Mouse (Mus musculus): ENCODE measurements at regions not wholly inside any gene's neighbourhood (a gene's known extent, or its start where the extent isn't known, plus 50 kb on each side); places are given as distances from the start of the nearest gene placed in this dataset.

DNA sequence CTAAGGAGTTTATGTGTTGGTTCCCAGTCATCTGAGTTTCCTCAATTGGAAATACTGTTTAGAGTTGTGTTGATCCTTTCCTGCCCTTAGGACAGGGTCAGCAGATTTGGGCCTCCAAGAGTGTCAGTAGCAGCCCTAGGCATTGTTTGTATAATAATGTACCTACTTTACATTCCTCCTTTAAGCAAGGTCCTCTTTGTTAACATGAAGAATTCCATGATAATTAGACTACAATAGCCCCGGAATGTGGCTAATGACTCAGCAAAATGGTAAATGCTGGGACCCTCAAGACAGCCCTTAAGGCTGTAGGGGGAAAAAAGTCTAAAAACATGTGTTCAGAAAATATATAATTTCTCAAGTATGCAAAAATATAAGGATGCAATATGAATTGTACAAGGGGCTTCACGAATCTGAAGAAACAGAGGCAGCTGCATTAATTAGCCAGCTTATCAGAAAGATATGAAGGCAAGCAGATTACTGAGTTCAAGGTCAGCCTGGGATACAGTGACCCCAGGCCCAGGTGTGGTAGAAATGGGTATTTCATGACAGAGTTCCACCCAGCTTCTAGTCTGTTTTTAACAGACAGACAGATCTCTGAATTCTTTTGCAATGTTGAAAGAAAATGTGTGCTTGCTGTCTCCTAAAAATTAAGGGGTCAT, 80.1 kb upstream of the Ptprk start:
- ATAC-seq (ENCODE audit: low TSS enrichment): no peak

DNA sequence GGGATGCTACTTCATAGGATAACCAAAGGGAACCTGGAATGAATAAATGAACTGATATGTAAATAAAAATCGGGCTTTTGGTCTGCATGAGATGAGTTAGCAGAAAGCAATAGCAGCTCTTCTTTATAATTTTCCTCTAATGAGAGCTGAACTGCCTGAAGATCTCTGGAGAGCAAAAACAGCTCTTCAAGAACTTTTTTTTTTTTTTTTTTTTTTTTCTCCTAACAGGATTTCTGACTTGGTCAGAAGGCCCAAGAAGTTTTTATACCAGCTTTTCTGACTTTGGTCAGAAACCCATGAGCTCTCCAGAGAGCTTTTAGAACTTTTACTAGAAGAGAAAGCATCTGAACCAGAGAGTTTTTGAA, 79.6 kb upstream of the Ptprk start:
- ATAC-seq (ENCODE audit: low TSS enrichment): no peak

GRCm38 (mm10) chr10:28010756-28011155, 63.9 kb upstream of the Ptprk start:
- no peak for ATAC-seq (ENCODE audit: low TSS enrichment)

DNA sequence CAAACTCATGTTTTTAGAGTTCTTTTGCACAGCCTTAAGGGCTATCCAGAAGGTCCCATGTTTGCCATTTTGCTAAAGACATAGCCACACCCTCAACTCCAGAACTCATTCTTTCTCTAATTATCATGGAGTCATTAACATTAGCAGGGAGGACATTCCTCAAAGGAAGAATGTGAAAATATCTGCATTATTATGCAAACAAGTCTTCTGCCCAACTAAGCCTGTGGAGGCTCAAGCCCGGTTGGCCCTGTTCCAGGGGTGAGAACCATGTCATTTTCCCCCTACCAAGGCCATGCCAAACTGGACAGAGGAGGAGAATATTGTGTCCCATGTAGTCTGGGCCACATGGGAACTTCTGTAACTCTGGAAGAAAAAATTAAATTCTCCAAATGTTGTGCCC, 62.5 kb upstream of the Ptprk start:
- no peak for ATAC-seq (ENCODE audit: low TSS enrichment)

- ATAC-seq (ENCODE audit: low TSS enrichment): no peak
These were observed 61.2 kb upstream of the Ptprk start for GRCm38 (mm10) chr10:28013401-28013800.

DNA sequence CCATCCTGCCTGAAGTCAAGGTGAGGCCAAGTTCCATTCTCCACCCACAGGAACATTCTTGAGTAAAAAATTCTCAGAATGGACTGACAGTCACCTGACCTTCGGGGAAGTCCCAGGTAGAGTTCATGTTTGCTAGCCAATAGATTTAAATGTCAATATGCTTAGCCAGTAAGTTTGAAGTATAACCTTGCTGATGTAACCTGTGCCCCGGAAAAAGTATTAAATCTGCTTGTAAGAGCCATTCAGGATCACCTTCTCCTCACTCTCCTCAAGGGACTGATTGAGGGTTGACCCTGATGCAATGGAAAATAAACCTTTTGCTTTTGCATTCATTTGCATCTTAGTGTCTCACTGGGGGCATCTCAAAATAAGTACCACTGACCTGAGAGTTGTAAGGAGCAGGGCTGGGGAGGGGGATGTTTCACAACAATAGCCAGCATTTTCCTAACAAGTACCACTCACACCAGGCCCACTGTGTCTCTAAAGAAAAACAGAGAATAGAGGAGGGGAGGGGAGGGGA, 60.3 kb upstream of the Ptprk start:
- no peak for ATAC-seq (ENCODE audit: low TSS enrichment)
